Mouse (Mus musculus): ENCODE data around the gene Sgsh.

DNA sequence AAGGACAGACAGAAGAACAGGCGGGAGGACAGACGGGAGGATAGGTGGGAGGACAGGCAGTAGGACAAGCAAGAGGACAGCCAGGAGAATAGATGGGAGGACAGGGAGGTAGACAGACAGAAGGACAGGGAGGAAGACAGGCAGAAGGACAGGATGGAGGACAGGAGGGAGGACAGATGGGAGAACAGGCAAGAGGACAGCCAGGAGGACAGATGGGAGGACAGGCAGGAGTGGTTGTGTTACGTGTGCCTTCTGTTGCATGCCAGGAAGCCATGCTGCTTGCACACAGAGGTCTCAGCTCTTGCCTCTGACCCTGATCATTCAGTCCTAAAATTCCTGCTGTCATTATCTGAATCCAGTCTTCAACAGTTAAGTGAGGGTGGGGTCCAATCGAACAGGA is 1.4 kb downstream of the Sgsh start:
- no peak for TF ChIP-seq CTCF (IDR thresholded peaks at IDR 0.05; ENCODE audit: low read depth, low read length)
- no peak for TF ChIP-seq POLR2A (IDR thresholded peaks at IDR 0.05; ENCODE audit: borderline replicate concordance, low read depth, low read length)

Data from bone marrow macrophage, adult 2 months (primary cell).